In genomic region chr9:9705180-9705579, GRCm38 (mm10) we compare ENCODE assay signal across 21 mouse cellular contexts.
DNase-seq lines count a peak whose midpoint lies in the region; ATAC-seq and TF ChIP-seq lines count a peak whose summit lies in the region.
"Had no signal": no experiment of that assay in that cellular context is flagged by ENCODE, and none has a peak within 500 bp of the region (broad histone marks: within the 10 kb centered on the region; RNA-seq: fewer than 3 reads in every experiment).

No protein-coding gene starts in this region.

- peak; percentile 80; the same call in 1 of the 2 replicates for ATAC-seq in kidney, embryonic 16.5 days (ENCODE audit: low FRiP score, low TSS enrichment)
- ATAC-seq: activated CD4-positive, CD25-positive, alpha-beta regulatory T cell, adult 4 months; CD4-positive, CD25-positive, alpha-beta regulatory T cell, adult 4 months; Patski had no signal

- no peak overlapping the region for H3K4me2 ChIP-seq in kidney, embryonic 16.5 days (replicated peaks; ENCODE audit: low read depth, low read length)

- no peaks in the 10 kb centered on the region for H3K9me3 ChIP-seq in kidney, embryonic 16.5 days (ENCODE audit: low read length)
- H3K9me3 ChIP-seq: G1E had no signal

- no peak overlapping the region for H3K9ac ChIP-seq in kidney, embryonic 16.5 days (replicated peaks; ENCODE audit: low read length)

- peak; percentile 65 for DNase-seq in kidney, adult 2 months
- no peak for DNase-seq in kidney, adult 11 months
- DNase-seq in kidney, adult 9 months: peak; percentile 63
- DNase-seq in kidney, postnatal 25 days: no peak
- DNase-seq in kidney, postnatal 4 days: no peak
- DNase-seq: adrenal gland, adult 2 months; adrenal gland, adult 8-10 months; adrenal gland, postnatal 10 days; adrenal gland, postnatal 14 days; adrenal gland, postnatal 25 days; adrenal gland, postnatal 36 days; B cell, adult 2 months; cerebellum, adult 11 months; cerebellum, adult 11-12 months; cerebellum, adult 18-20 months had no signal

- TF ChIP-seq POLR2A in kidney, adult 2 months (IDR thresholded peaks at IDR 0.05; ENCODE audit: low read depth, low read length): no peak

- 54% methylated on average over 1 of the region's 1 CpGs for WGBS in kidney, adult 2 months
- WGBS in kidney, embryonic 16.5 days: 88% methylated on average over 1 of the region's 1 CpGs

- H3K27ac ChIP-seq in kidney, adult 2 months (ENCODE audit: insufficient read depth, low read depth, low read length): no peak overlapping the region
- no peak overlapping the region for H3K27ac ChIP-seq in kidney, embryonic 16.5 days (ENCODE audit: low read length)

- no peaks in the 10 kb centered on the region for H3K36me3 ChIP-seq in kidney, adult 2 months (ENCODE audit: control insufficient read depth, insufficient read depth, low read length)
- no peaks in the 10 kb centered on the region for H3K36me3 ChIP-seq in kidney, embryonic 16.5 days (ENCODE audit: insufficient read depth, low read length)
- H3K36me3 ChIP-seq: G1E had no signal

- H3K4me1 ChIP-seq in kidney, adult 2 months (ENCODE audit: control insufficient read depth, insufficient read depth, low read length): peaks cover 8% of the 10 kb centered on the region; the same call in 1 of the 2 replicates
- H3K4me1 ChIP-seq in kidney, embryonic 16.5 days (ENCODE audit: insufficient read depth, low read length): no peaks in the 10 kb centered on the region

- TF ChIP-seq CTCF in kidney, adult 2 months (conservative IDR thresholded peaks at IDR 0.05; ENCODE audit: insufficient read depth, insufficient read length, low read depth, low read length): no peak

- no peak overlapping the region for H3K4me3 ChIP-seq in kidney, adult 2 months (ENCODE audit: insufficient read depth, low read depth, low read length)
- H3K4me3 ChIP-seq in kidney, embryonic 16.5 days (ENCODE audit: low read length): no peak overlapping the region

- H3K27me3 ChIP-seq in kidney, adult 2 months (replicated peaks; ENCODE audit: control insufficient read depth, insufficient read depth, low read length): no peaks in the 10 kb centered on the region
- H3K27me3 ChIP-seq in kidney, embryonic 16.5 days (ENCODE audit: insufficient read depth, low read length): no peaks in the 10 kb centered on the region
- H3K27me3 ChIP-seq: CH12.LX had no signal

Comparison
In these comparisons a context has a peak if more than half of its experiments do, and no peak if none do; other contexts are left out.
1. DNase-seq: peak in kidney, adult 2 months (single experiment) and kidney, adult 9 months (single experiment); none in kidney, adult 11 months (single experiment), kidney, postnatal 25 days (0 of 2) and kidney, postnatal 4 days (0 of 2).